Mouse (Mus musculus): ENCODE data around the gene Kyat1.
A peak's percentile ranks its signal among the peaks of the same experiment; 100 is the strongest.
"Not testable (repeated sequence)": the region's sequence is repeated elsewhere in the genome, so short reads cannot be mapped to it uniquely, and the experiment has no call there.

Kyat1 gene

GRCm38 (mm10) chr2:30171371-30171996 is 34.2 kb downstream of the Kyat1 start, which contains the start of gene Endog:
TSS of gene Endog (plus strand) at chr2:30171493.
- peak; percentile 89 for DNase-seq

GRCm38 (mm10) chr2:30166677-30167076 is 39.0 kb downstream of the Kyat1 start:
- DNase-seq: peak; percentile 22

GRCm38 (mm10) chr2:30164340-30164932 is 41.2 kb downstream of the Kyat1 start:
- peak; percentile 11 for DNase-seq

GRCm38 (mm10) chr2:30161809-30162208 is 43.8 kb downstream of the Kyat1 start:
- DNase-seq: peak; percentile 75

GRCm38 (mm10) chr2:30159871-30160270 is 45.8 kb downstream of the Kyat1 start:
- not testable (repeated sequence) for DNase-seq

GRCm38 (mm10) chr2:30152616-30153015 is 53.0 kb downstream of the Kyat1 start:
- DNase-seq: no peak

- no peak for DNase-seq
Observed at GRCm38 (mm10) chr2:30151840-30152239, 53.8 kb downstream of the Kyat1 start.

GRCm38 (mm10) chr2:30147466-30147865 is 58.2 kb downstream of the Kyat1 start:
- DNase-seq: no peak

- DNase-seq: no peak
Observed at GRCm38 (mm10) chr2:30144436-30144835, 61.2 kb downstream of the Kyat1 start.

GRCm38 (mm10) chr2:30140021-30140420 is 65.6 kb downstream of the Kyat1 start:
- DNase-seq: not testable (repeated sequence)

- DNase-seq: no peak
Observed at GRCm38 (mm10) chr2:30136458-30136857, 69.2 kb downstream of the Kyat1 start.

All from retina, postnatal 1 day (tissue).